Mouse (Mus musculus) thymus, postnatal 25 days (tissue): ENCODE results near the gene Smoc1.

ENCODE experiments used
- DNase-seq: peaks from one replicate; pipeline ENCODE4 v3.0.0; 2022

The Smoc1 gene

GRCm38 (mm10) chr12:81085244-81085643, 58.6 kb downstream of the Smoc1 start:
- DNase-seq = no peak

- no peak for DNase-seq
Observed at GRCm38 (mm10) chr12:81088131-81088530, 61.5 kb downstream of the Smoc1 start.

GRCm38 (mm10) chr12:81091641-81092040, 65.0 kb downstream of the Smoc1 start:
- DNase-seq = no peak

- no peak for DNase-seq
Observed at GRCm38 (mm10) chr12:81092641-81093040, 66.0 kb downstream of the Smoc1 start.

- no peak for DNase-seq
Observed at GRCm38 (mm10) chr12:81093211-81093610, 66.6 kb downstream of the Smoc1 start.

GRCm38 (mm10) chr12:81094766-81095405, 68.3 kb downstream of the Smoc1 start:
- no peak for DNase-seq

GRCm38 (mm10) chr12:81097267-81097666, 70.7 kb downstream of the Smoc1 start:
- DNase-seq = no peak

- no peak for DNase-seq
Observed at GRCm38 (mm10) chr12:81097738-81098137, 71.1 kb downstream of the Smoc1 start.

- DNase-seq = no peak
Observed at GRCm38 (mm10) chr12:81099161-81099560, 72.6 kb downstream of the Smoc1 start.

GRCm38 (mm10) chr12:81101691-81102090, 75.1 kb downstream of the Smoc1 start:
- no peak for DNase-seq

GRCm38 (mm10) chr12:81104546-81104945, 77.9 kb downstream of the Smoc1 start:
- DNase-seq = no peak

GRCm38 (mm10) chr12:81105721-81106633, 79.4 kb downstream of the Smoc1 start:
- no peak for DNase-seq

- no peak for DNase-seq
Observed at GRCm38 (mm10) chr12:81107278-81108100, 80.9 kb downstream of the Smoc1 start.

GRCm38 (mm10) chr12:81108600-81109011, 82.0 kb downstream of the Smoc1 start:
- DNase-seq = no peak

GRCm38 (mm10) chr12:81110006-81110405, 83.4 kb downstream of the Smoc1 start:
- DNase-seq = no peak

GRCm38 (mm10) chr12:81112321-81112720, 85.7 kb downstream of the Smoc1 start:
- DNase-seq = no peak

GRCm38 (mm10) chr12:81120301-81120700, 93.7 kb downstream of the Smoc1 start:
- no peak for DNase-seq

- no peak for DNase-seq
Observed at GRCm38 (mm10) chr12:81123793-81124192, 97.2 kb downstream of the Smoc1 start.

GRCm38 (mm10) chr12:81126842-81127241, 100.2 kb downstream of the Smoc1 start:
- no peak for DNase-seq

- no peak for DNase-seq
Observed at GRCm38 (mm10) chr12:81128693-81129092, 102.1 kb downstream of the Smoc1 start.

- no peak for DNase-seq
Observed at GRCm38 (mm10) chr12:81130692-81131091, 104.1 kb downstream of the Smoc1 start.

GRCm38 (mm10) chr12:81131114-81131513, 104.5 kb downstream of the Smoc1 start:
- no peak for DNase-seq

- no peak for DNase-seq
Observed at GRCm38 (mm10) chr12:81133055-81133665, 106.6 kb downstream of the Smoc1 start.
